Mouse (Mus musculus) liver, adult 2 months (tissue): ENCODE measurements around the gene Runx2. TPM values are rescaled to one million over a fixed set of nuclear protein-coding genes. Genes with fewer than 3 reads are reported as not detected.

Source experiments
- DNase-seq: peaks from one replicate; pipeline ENCODE4 v3.0.0-alpha.2; 2011; ENCODE audit warnings: low read depth, low spot score; ENCODE audit errors: extremely low read depth
- H3K27ac ChIP-seq: fragments of 200-500 bp; replicated peaks from 2 replicates; pipeline ENCODE4 v1.5.1; 2012; ENCODE audit warnings: low read depth, mild to moderate bottlenecking, control low read depth, inconsistent platforms, low read length; ENCODE audit not compliant: insufficient read depth
- H3K27me3 ChIP-seq: fragments of 200-500 bp; 2 replicates; pipeline ENCODE4 v1.6.1; 2012; ENCODE audit warnings: mild to moderate bottlenecking, moderate library complexity, low read length, inconsistent platforms; ENCODE audit not compliant: control insufficient read depth, insufficient read depth
- H3K36me3 ChIP-seq: fragments of 200-500 bp; 2 replicates; pipeline ENCODE4 v1.6.1; 2012; ENCODE audit warnings: low read length, inconsistent platforms; ENCODE audit not compliant: control insufficient read depth, insufficient read depth
- H3K4me1 ChIP-seq: fragments of 200-500 bp; 2 replicates; pipeline ENCODE4 v1.6.1; 2011; ENCODE audit warnings: low read length; ENCODE audit not compliant: control insufficient read depth, insufficient read depth
- H3K4me3 ChIP-seq: fragments of 200-500 bp; 2 replicates; pipeline ENCODE4 v1.5.1; 2011; ENCODE audit warnings: low read depth, mild to moderate bottlenecking, control low read depth, low read length, moderate library complexity; ENCODE audit not compliant: insufficient read depth
- H3K79me2 ChIP-seq: fragments of 200-500 bp; 2 replicates; pipeline ENCODE4 v1.6.1; 2012; ENCODE audit warnings: inconsistent platforms, mild to moderate bottlenecking, low read length, moderate library complexity; ENCODE audit not compliant: control insufficient read depth, insufficient read depth
- H3K9ac ChIP-seq: fragments of 200-500 bp; 2 replicates; pipeline ENCODE4 v1.6.1; 2012; ENCODE audit warnings: low read depth, mild to moderate bottlenecking, control low read depth, inconsistent platforms, low read length
- CTCF ChIP-seq: fragments of 200-500 bp; IDR thresholded peaks from 2 replicates; pipeline ENCODE4 v1.5.1; 2011; ENCODE audit warnings: low read depth, low read length, control low read depth
- POLR2A ChIP-seq: fragments of 200-500 bp; IDR thresholded peaks from 2 replicates; pipeline ENCODE4 v1.6.1; 2011; ENCODE audit warnings: low read length, control low read depth; ENCODE audit not compliant: insufficient read depth; ENCODE audit errors: extremely low read depth
- WGBS: fragments of 180-500 bp; shearing (Covaris S2); methylation state at CpG from one replicate; pipeline ENCODE4 v1.1.7; 2018; 5-methylcytosine and 5-hydroxymethylcytosine counted together
- polyA plus RNA-seq: library from polyadenylated mRNA; depleted of rRNA; stranded (reverse); fragments of >200 nt; gene quantifications from 2 replicates; pipeline ENCODE4 v1.2.3, GENCODE M21; 2012; rRNA removed
- total RNA-seq: library from RNA; depleted of rRNA; stranded (reverse); fragments of >200 nt; gene quantifications from 2 replicates; pipeline ENCODE4 v1.2.3, GENCODE M21; 2014; rRNA removed

The Runx2 gene
- total RNA-seq (0.09 and 0.20 TPM in 2 replicates), polyA plus RNA-seq (0.21 TPM in 2 replicates)

DNA sequence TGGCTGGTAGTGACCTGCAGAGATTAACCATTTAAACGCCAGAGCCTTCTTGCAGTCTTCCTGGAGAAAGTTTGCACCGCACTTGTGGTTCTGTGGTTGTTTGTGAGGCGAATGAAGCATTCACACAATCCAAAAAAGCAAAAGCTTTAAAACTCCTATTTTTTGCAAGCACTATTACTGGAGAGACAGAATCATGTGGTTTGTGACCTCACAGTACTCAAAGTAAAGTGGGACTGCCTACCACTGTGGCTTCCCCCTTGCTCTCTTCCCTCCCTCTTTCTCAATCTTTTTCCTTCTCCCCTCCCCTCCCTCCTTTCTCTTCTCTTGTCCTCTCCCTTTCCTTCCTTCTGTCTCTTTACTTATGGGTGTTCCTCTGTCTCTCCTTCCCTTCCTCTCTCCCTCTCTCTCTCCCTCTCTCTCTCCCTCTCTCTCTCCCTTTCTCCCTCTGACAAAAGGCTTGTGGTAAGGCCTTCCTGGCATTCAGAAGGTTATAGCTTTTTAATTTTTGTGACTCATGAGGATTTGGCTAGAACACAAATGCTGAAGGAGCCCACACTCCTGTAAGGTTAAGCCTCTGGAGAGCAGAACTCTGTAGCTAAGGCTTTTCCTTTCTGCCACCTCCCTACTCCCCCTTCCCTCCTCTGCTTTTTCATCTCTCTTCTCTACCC is at the start of gene Runx2:
Runx2 (minus strand) TSS at position 290 of the 668 bp plus-strand sequence.
- Histone ChIP-seq H3K27ac (no peak within 1 kb of the TSS), H3K4me3 (no peak within 1 kb of the TSS)
- WGBS = 24% methylated on average over 3 of the region's 3 CpGs

DNA sequence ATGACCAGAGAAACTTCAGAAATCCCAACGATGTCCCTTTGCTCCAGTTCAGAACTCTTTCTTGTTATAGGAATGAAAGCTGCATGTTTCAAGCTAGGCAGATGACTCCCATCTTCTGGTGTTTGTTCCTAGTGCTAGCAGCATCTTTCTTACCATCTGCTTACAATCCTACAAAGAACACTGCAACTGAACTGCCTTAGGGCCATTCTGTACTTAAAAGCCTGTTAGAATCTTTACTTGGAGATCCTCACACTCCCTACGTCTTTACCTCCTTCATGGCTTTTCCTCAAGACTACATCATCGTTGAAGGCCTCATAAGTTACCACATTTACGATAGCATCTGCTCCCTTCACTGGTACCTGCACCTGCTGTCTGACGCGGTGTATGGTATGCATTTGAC is 48.6 kb upstream of the Runx2 start:
- no peaks in the 10 kb centered on the region for H3K36me3 ChIP-seq
- no peaks in the 10 kb centered on the region for H3K27me3 ChIP-seq
- no peak overlapping the region for H3K9ac ChIP-seq
- H3K4me3 ChIP-seq = no peak overlapping the region
- no peak for DNase-seq
- H3K4me1 ChIP-seq = no peaks in the 10 kb centered on the region
- TF ChIP-seq CTCF = no peak
- TF ChIP-seq POLR2A = no peak
- WGBS = 97% methylated on average over 6 of the region's 6 CpGs
- no peaks in the 10 kb centered on the region for H3K79me2 ChIP-seq
- H3K27ac ChIP-seq = no peak overlapping the region

More for the DNA sequence above, at the start of gene Runx2:
- Histone ChIP-seq H3K4me1 (no peaks in the 10 kb centered on the region; the same call in 1 of the 2 replicates), H3K79me2 (no peaks in the 10 kb centered on the region; the same call in 1 of the 2 replicates), H3K36me3 (no peaks in the 10 kb centered on the region), H3K9ac (no peak within 1 kb of the TSS), H3K27me3 (no peaks in the 10 kb centered on the region)
- TF ChIP-seq CTCF (no peak), POLR2A (no peak)
- no peak for DNase-seq

DNA sequence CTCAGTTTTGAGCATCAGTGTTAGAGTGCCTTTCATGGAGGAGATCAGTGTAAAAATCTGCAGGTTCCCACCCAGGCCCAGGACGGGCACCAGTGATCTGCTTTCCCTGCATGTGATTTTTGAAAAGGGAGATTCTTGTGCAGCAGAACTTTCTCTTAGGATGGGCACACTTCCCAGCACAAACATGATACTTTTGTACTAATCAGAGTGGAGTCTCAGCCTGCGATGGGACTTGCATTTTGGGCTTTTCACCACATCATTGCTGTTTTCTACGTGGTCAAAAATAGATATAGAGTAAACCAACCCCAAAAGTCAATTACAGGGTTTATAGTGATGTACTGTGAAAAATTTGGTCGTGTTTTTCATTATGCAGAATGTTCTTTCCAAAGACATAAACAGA is 27.6 kb upstream of the Runx2 start:
- Histone ChIP-seq H3K4me3 (no peak overlapping the region), H3K9ac (no peak overlapping the region), H3K79me2 (no peaks in the 10 kb centered on the region), H3K36me3 (no peaks in the 10 kb centered on the region), H3K4me1 (no peaks in the 10 kb centered on the region), H3K27ac (no peak overlapping the region), H3K27me3 (no peaks in the 10 kb centered on the region)
- 86% methylated on average over 4 of the region's 4 CpGs for WGBS
- no peak for DNase-seq
- TF ChIP-seq CTCF = no peak
- TF ChIP-seq POLR2A = no peak

DNA sequence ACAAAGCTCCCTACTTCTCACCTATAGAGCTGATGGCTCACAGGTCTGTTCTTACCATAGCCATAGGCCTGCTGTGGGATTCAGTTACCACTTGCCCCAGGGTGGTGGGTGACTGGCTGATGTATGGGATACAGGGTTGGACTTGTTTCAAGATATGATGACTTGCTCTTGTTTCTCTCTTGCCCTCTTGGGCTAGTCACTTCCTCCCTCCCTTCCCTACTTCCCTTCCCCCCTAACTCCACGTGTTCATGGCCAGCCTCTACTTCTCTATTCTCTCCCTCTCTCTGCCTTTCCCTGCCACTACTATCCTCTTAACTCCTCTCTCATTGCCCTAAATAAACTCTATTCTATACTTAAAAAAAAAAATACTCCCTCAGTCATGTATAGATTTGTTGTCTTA is 16.6 kb upstream of the Runx2 start:
- H3K9ac ChIP-seq = no peak overlapping the region
- no peaks in the 10 kb centered on the region for H3K4me1 ChIP-seq
- no peaks in the 10 kb centered on the region for H3K79me2 ChIP-seq
- no peak overlapping the region for H3K27ac ChIP-seq
- no peaks in the 10 kb centered on the region for H3K27me3 ChIP-seq
- WGBS = 87% methylated on average over 1 of the region's 1 CpGs
- DNase-seq = no peak
- no peaks in the 10 kb centered on the region for H3K36me3 ChIP-seq
- H3K4me3 ChIP-seq = no peak overlapping the region
- TF ChIP-seq POLR2A = no peak
- no peak for TF ChIP-seq CTCF

DNA sequence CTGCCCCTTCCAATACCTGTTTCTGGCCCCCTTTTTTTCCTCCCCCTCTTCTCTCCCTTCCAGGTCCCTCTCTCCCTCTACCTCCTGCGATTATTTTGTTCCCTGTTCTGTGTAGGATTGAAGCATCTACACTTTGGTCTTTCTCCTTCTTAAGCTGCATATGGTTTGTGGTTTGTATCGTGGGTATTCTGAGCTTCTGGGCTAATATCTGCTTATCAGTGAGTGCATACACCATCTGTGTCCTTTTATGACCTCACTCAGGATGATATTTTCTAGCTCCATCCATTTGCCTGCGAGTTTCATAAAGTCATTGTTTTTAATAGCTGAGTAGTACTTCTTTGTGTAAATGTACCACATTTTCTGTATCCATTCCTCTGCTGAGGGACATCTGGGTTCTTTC is 15.0 kb upstream of the Runx2 start:
- Histone ChIP-seq H3K27me3 (no peaks in the 10 kb centered on the region), H3K27ac (no peak overlapping the region), H3K4me3 (no peak overlapping the region), H3K79me2 (no peaks in the 10 kb centered on the region), H3K36me3 (no peaks in the 10 kb centered on the region), H3K9ac (no peak overlapping the region), H3K4me1 (no peaks in the 10 kb centered on the region)
- TF ChIP-seq POLR2A = no peak
- no peak for TF ChIP-seq CTCF
- WGBS = 77% methylated on average over 3 of the region's 3 CpGs
- no peak for DNase-seq

DNA sequence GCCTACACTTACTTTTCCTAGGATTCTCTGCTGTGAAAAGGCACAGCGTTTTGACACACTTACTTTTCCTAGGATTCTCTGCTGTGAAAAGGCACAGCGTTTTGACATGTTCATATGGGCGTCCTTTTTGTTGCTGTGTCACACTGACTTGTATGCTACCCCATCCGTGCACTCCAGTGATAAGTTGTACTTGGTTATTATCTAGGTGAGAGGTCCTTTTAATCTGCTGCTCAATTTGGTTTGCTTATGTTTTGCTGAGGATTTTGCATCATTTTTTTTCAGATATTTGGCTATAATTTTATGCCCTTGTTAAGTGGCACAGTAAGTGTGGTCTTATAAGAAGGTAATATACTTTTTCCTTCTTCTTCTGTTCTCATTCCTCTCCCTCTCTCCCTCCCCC is 13.4 kb upstream of the Runx2 start:
- no peak overlapping the region for H3K27ac ChIP-seq
- WGBS = 91% methylated on average over 4 of the region's 4 CpGs
- H3K4me3 ChIP-seq = no peak overlapping the region
- H3K79me2 ChIP-seq = no peaks in the 10 kb centered on the region
- H3K36me3 ChIP-seq = no peaks in the 10 kb centered on the region
- no peak for TF ChIP-seq CTCF
- TF ChIP-seq POLR2A = no peak
- H3K4me1 ChIP-seq = no peaks in the 10 kb centered on the region
- H3K27me3 ChIP-seq = no peaks in the 10 kb centered on the region
- no peak overlapping the region for H3K9ac ChIP-seq
- no peak for DNase-seq
